Mouse (Mus musculus) lung, postnatal 0 days (tissue): ENCODE results near the gene Nosip.

Source experiments
- CTCF ChIP-seq: IDR thresholded peaks from 2 replicates; pipeline ENCODE4 v1.5.1; 2016; ENCODE audit warnings: antibody characterized with exemption, mild to moderate bottlenecking
- EP300 ChIP-seq: IDR thresholded peaks from 2 replicates; pipeline ENCODE4 v1.6.1; 2016; ENCODE audit warnings: antibody characterized with exemption, mild to moderate bottlenecking, control low read depth

DNA sequence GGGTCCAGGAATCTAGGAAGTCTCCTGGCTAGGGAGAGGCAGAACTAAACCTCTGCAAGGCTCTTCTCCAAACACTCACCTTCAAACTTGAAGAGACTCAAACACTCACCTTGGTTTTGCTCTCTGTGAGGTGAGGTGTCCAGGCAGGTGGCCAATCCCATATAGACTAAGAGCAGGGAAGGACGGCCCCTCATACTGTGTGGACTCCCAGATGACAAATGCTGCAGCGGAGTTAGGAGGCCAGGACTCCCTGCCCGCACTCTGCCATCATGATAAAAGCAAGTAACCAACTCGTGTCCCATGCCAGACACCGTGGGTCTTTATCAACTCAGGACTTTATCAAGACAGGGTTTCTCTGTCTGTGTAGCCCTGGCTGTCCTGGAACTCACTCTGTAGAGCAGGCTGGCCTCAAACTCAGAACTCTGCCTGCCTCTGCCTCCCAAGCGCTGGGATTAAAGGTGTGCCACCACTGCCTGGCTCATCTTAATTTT lies 1.6 kb upstream of the Nosip start:
- TF ChIP-seq EP300 (no peak), CTCF (no peak)
